Mouse (Mus musculus): ENCODE results near the gene Hist1h3h.

Hist1h3h gene

GRCm38 (mm10) chr13:21755707-21756106 lies 38.2 kb downstream of the Hist1h3h start:
- Histone ChIP-seq H3K4me3 (replicated peaks; ENCODE audit: low read length) (no peak overlapping the region), H3K4me1 (replicated peaks; ENCODE audit: low read depth, low read length) (peaks cover 37% of the 10 kb centered on the region), H3K36me3 (ENCODE audit: insufficient read depth, low read length) (no peaks in the 10 kb centered on the region), H3K9me3 (ENCODE audit: low read length) (no peaks in the 10 kb centered on the region), H3K27me3 (ENCODE audit: insufficient read depth, low read length) (no peaks in the 10 kb centered on the region)
- no peak for TF ChIP-seq CTCF (conservative IDR thresholded peaks at IDR 0.05; ENCODE audit: low read length)

All from E14TG2a.4 (cell line).